Mouse (Mus musculus) forebrain, embryonic 10.5 days (tissue): Measurements from ENCODE around the gene Astl. TPM values are rescaled to one million over a fixed set of nuclear protein-coding genes. Genes with fewer than 3 reads are reported as not detected.

Source experiments
- DNase-seq: peaks from one replicate; pipeline ENCODE4 v3.0.0-alpha.2; 2017; ENCODE audit warnings: low spot score; ENCODE audit errors: extremely low spot score
- H3K27ac ChIP-seq: fragments of 300-500 bp; sonication (generic); 2 replicates; pipeline ENCODE4 v1.5.1; 2016; ENCODE audit warnings: mild to moderate bottlenecking
- H3K27me3 ChIP-seq: fragments of 300-500 bp; sonication (generic); 2 replicates; pipeline ENCODE4 v1.6.1; 2016; ENCODE audit warnings: mild to moderate bottlenecking; ENCODE audit not compliant: poor library complexity, severe bottlenecking
- H3K36me3 ChIP-seq: fragments of 300-500 bp; sonication (generic); replicated peaks from 2 replicates; pipeline ENCODE4 v1.6.1; 2016; ENCODE audit warnings: mild to moderate bottlenecking, moderate library complexity
- H3K4me1 ChIP-seq: fragments of 300-500 bp; sonication (generic); 2 replicates; pipeline ENCODE4 v1.6.1; 2016
- H3K4me3 ChIP-seq: fragments of 300-500 bp; sonication (generic); 2 replicates; pipeline ENCODE4 v1.5.1; 2016; ENCODE audit warnings: mild to moderate bottlenecking, moderate library complexity
- H3K9me3 ChIP-seq: fragments of 300-500 bp; sonication (generic); 2 replicates; pipeline ENCODE4 v1.6.1; 2016; ENCODE audit warnings: mild to moderate bottlenecking, moderate library complexity
- WGBS: fragments of 180-500 bp; shearing (Covaris S2); methylation state at CpG from one replicate; pipeline ENCODE4 v1.1.7; 2016; 5-methylcytosine and 5-hydroxymethylcytosine counted together
- polyA plus RNA-seq: library from polyadenylated mRNA; unstranded; fragments of >200 nt; fragmentation: Nextera tagmentation; extraction: Ambion mirVana; gene quantifications from 2 replicates; pipeline ENCODE4 v1.2.1, GENCODE M21; 2016

The Astl gene
- polyA plus RNA-seq, 1 experiment from 2014 or later: not detected

DNA sequence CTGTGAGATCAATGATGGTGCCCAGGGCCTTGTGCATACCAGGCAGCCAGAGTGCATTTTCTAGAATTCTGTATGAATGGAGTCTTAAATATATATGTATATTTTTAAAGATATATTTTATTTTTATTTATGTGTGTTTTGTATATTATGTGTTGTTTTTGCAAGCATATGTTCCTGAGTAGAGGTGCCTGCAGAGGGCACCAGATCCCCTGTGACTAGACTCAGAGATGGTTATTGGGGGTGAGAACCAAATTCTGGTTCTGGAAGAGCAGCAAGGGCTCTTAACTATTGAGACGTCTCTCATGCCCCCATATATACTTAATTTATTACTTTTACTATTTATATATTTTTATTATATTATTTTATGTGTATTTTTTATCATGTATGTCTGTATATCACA is 27.2 kb upstream of the Astl start:
- DNase-seq: no peak
- H3K4me1 ChIP-seq: no peaks in the 10 kb centered on the region
- no peak overlapping the region for H3K27ac ChIP-seq
- H3K9me3 ChIP-seq: no peaks in the 10 kb centered on the region
- no peak overlapping the region for H3K4me3 ChIP-seq
- H3K27me3 ChIP-seq: no peaks in the 10 kb centered on the region
- H3K36me3 ChIP-seq: no peaks in the 10 kb centered on the region
- WGBS: 82% methylated on average over 1 of the region's 1 CpGs

DNA sequence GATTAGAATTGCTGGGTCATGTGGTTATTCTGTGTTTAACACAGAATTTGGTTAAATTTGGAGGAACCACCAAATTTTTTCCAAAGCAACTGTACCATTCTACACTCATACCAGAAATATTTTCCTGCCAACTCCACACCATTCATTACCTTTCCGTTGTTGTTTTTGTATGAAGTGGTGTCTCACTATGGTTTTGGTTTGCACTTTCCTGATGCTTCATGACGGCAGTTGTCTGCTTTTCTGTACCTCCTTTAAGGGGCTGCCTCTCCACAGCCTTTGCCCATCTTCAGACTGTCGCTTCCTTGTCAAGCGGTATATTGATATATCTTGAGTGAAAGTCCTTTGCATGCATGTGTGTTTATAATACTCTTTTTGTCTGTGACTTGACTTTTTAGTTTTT is 25.6 kb upstream of the Astl start:
- H3K9me3 ChIP-seq: no peaks in the 10 kb centered on the region
- 95% methylated on average over 4 of the region's 4 CpGs for WGBS
- no peak overlapping the region for H3K27ac ChIP-seq
- no peak for DNase-seq
- H3K27me3 ChIP-seq: no peaks in the 10 kb centered on the region
- no peak overlapping the region for H3K4me3 ChIP-seq
- no peaks in the 10 kb centered on the region for H3K36me3 ChIP-seq
- H3K4me1 ChIP-seq: no peaks in the 10 kb centered on the region

DNA sequence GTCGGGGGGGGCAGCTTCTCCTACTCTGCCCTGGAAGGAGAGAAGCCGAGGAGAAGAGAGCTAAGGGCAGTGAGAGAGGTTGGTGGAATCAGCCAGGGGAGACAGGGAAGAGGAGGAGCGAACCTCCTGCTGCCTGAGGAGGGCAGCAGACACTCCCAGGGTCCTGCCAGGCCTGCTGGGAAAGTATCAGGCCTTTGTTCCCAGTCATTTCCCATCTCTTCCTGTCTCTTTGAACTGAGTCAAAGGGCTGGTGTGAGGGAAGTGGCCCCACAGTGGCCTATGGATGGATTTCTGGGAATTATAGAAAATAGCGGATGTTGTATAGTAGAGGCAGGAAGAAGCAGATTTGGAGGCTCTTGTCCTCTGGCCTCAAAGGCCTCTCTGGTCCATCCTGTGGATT is 24.6 kb upstream of the Astl start:
- Histone ChIP-seq H3K27ac (peak overlapping the region; percentile 51; the same call in 1 of the 2 replicates), H3K4me3 (no peak overlapping the region), H3K36me3 (no peaks in the 10 kb centered on the region), H3K27me3 (no peaks in the 10 kb centered on the region), H3K9me3 (no peaks in the 10 kb centered on the region), H3K4me1 (no peaks in the 10 kb centered on the region)
- 58% methylated on average over 4 of the region's 4 CpGs for WGBS
- DNase-seq: no peak

DNA sequence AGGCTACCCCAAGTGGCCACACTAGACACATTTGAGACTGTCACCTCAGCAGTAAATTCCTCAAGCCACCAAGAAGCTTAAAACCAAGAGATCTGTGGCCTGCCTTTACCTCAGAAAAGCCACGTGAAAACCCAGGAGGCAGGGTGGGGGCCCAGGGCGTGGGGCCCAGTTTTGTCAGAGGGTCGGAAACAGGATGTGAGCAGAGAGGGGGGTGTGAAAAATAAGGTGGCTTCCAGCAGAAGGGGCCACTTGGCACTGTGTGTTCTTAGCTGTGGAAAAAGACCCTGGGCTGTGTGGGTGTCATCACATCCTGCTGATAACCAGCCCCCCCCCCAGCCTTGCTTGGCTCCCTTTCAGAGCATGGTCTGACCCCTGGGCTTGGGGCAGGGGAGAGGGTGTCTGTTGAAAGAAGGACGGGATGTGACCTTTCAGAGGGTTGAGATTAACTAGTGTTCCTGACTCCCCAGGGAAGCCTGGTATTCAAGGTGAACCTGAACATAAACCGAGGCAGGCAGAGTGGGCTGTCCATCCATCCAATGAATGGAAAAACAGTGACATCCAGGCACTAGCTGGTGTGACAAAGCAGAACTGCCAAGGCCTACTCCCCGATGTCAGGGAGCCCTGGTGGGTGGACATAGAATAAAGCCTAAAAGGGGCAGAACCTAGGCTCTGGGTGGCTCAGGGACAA is 23.8 kb upstream of the Astl start:
- peak overlapping the region; percentile 51; the same call in 1 of the 2 replicates for H3K27ac ChIP-seq
- WGBS: 77% methylated on average over 6 of the region's 6 CpGs
- no peaks in the 10 kb centered on the region for H3K36me3 ChIP-seq
- no peaks in the 10 kb centered on the region for H3K4me1 ChIP-seq
- H3K9me3 ChIP-seq: no peaks in the 10 kb centered on the region
- no peak overlapping the region for H3K4me3 ChIP-seq
- no peaks in the 10 kb centered on the region for H3K27me3 ChIP-seq
- no peak for DNase-seq

DNA sequence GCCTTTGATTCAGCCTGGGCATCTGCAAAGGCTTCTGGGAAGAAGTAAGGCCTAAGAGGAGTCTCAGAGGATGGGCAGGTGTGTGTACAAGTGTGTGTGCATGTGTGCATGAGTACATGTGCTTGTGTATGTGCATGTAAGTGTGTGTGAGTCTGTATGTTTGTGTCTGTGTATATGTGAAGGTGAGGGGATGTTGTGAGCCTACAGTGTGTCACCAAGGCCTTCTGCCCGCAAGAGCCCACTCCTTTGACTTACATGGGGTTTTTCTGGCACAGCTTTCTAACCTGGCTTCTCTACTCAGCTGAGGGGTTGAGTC is 23.3 kb upstream of the Astl start:
- DNase-seq: no peak
- 100% methylated on average over 1 of the region's 1 CpGs for WGBS
- H3K4me1 ChIP-seq: no peaks in the 10 kb centered on the region

DNA sequence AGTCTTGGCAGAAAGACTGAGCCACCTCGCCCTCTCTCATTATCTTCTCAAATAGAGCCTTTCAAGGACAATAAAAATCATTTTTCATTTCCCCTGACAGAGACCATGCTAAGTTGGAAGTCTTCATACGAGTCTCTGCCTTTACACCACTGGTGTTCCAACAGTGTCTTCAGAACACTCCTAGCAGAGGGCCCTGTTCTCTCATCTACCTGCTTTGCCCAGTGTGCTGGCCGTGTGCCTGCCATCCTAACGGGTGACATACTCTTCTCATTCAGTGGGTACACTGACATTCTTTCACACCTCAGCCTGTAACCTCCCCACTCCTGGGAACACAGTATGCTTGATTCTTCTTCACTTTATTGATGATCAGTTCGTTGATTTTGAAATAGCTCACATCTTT is 22.0 kb upstream of the Astl start:
- Histone ChIP-seq H3K27me3 (no peaks in the 10 kb centered on the region), H3K27ac (no peak overlapping the region), H3K9me3 (no peaks in the 10 kb centered on the region), H3K4me3 (no peak overlapping the region), H3K36me3 (no peaks in the 10 kb centered on the region), H3K4me1 (no peaks in the 10 kb centered on the region)
- WGBS: 80% methylated on average over 5 of the region's 5 CpGs
- no peak for DNase-seq

More for the DNA sequence above, 23.3 kb upstream of the Astl start:
- Histone ChIP-seq H3K4me3 (no peak overlapping the region), H3K27me3 (no peaks in the 10 kb centered on the region), H3K36me3 (no peaks in the 10 kb centered on the region), H3K9me3 (no peaks in the 10 kb centered on the region), H3K27ac (no peak overlapping the region)

DNA sequence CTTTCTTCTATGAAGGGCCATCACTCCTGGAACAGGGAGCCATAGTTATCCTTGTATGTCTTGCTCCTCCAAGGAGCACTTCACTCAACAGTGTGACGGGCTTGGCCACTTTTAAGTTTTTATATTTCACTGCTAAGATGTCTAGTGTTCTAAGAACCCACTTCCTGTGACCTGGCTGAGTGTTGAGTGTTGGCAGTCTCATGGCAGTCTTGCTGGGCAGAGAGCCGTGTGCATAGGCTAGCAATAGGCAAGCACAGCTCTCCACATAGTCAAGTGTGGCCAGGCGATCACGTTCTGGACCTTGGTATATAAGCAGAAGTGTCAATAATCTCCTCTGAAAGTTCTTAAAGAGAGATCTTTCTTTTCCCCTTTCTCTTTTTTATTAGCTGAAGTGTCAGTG is 20.3 kb upstream of the Astl start:
- Histone ChIP-seq H3K27me3 (no peaks in the 10 kb centered on the region), H3K27ac (no peak overlapping the region), H3K36me3 (no peaks in the 10 kb centered on the region), H3K4me3 (no peak overlapping the region), H3K9me3 (no peaks in the 10 kb centered on the region), H3K4me1 (0 out of 2 replicates have a peak, but pooled peaks cover 4% of the 10 kb centered on the region)
- 90% methylated on average over 4 of the region's 4 CpGs for WGBS
- DNase-seq: no peak

DNA sequence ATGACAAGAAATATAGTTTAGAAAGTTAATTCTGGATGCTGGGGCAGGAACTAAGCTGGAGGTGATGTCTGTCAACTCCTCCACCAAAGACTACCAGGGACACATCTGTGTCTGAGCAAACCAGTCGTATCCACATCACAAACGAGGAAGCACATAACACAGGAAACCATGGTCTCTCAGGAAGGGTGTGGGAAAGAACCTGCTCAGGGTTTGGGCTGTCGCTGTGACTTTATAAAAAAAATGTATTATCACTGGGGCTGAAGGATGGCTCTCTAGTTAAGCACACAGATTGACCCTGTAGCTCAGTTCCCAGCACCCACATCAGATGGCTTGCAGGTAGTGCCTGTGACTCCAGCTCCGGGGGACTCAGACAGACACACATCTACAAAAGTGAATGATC is 19.4 kb upstream of the Astl start:
- H3K27me3 ChIP-seq: no peaks in the 10 kb centered on the region
- H3K4me1 ChIP-seq: peaks cover 13% of the 10 kb centered on the region
- H3K4me3 ChIP-seq: no peak overlapping the region
- no peak overlapping the region for H3K27ac ChIP-seq
- H3K9me3 ChIP-seq: no peaks in the 10 kb centered on the region
- no peaks in the 10 kb centered on the region for H3K36me3 ChIP-seq
- no peak for DNase-seq
- WGBS: 84% methylated on average over 4 of the region's 4 CpGs

DNA sequence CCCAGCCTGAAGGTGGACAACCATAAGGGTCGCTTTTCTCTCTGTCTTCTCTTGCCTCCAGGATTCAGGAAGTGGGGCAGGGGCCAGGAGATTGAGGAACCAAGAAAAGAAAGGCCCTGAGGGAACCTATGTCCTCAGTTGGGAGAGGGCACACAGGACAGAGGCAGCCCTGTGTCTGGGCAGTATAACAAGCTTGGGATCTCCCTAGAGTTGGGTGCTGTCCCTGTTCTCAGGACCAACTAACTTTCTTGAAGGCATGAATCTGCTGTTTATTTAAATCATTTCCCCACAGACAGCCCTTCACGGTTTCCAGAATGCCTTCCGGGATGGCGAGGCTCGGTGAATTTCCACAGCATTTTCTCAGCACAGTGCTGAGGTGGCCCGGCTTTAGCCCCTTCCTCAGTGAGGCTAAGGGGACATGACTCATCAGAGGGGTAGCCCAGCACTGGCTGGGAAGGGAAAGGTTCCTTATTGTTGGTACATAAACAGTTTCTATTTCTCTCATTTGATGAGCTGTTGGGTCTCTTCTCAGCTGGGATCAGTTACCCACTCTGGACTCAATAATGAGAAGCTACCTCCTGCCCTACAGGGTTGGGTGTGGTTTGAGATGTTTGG is 15.7 kb upstream of the Astl start:
- 84% methylated on average over 6 of the region's 6 CpGs for WGBS
- H3K4me3 ChIP-seq: no peak overlapping the region

DNA sequence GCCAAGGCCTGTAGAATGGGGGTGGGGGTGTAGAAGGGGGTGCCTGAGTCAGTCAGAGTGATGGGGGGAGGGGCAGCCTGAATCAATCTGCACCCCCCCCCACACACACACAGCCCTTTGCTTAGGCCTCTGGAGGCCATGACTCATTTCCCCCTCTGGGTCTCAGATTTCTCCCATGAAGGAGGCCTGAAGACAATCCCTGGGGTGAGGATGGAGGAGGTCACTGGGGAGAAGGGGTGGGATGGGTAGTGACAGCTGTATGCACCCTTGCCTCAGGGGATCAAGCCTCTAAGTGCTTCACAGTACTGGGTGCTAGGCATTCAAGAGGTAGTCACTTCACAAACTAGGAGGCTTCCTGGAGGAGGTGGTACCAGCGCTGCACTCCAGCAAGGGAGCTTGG is 14.8 kb upstream of the Astl start:
- Histone ChIP-seq H3K9me3 (no peaks in the 10 kb centered on the region), H3K36me3 (no peaks in the 10 kb centered on the region), H3K27ac (no peak overlapping the region), H3K4me1 (peaks cover 17% of the 10 kb centered on the region), H3K27me3 (no peaks in the 10 kb centered on the region), H3K4me3 (no peak overlapping the region)
- WGBS: 81% methylated on average over 1 of the region's 1 CpGs
- DNase-seq: no peak

More for the DNA sequence above, 15.7 kb upstream of the Astl start:
- no peak for DNase-seq
- Histone ChIP-seq H3K9me3 (no peaks in the 10 kb centered on the region), H3K36me3 (no peaks in the 10 kb centered on the region), H3K4me1 (peaks cover 14% of the 10 kb centered on the region), H3K27me3 (no peaks in the 10 kb centered on the region), H3K27ac (no peak overlapping the region)

DNA sequence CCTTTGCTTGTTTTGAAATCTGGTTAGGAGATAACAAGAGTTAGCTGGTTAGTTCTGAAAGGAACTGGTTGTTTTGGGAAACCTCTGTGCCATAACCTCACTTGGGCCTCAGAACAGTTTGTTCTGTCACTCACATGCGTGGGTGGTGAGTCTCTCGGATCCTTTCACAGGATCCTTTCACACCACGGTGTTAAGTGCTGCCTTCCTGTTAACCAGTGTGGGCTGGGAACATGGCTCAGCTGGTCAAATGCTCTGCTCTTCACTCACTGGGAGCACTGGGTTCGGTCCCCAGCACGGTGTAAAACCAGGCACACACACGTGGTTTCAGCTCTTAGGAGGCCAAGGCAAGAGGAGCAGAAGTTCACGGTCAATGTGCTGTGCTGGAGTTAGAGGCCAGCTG is 14.0 kb upstream of the Astl start:
- no peak for DNase-seq
- peaks cover 17% of the 10 kb centered on the region for H3K4me1 ChIP-seq
- H3K9me3 ChIP-seq: no peaks in the 10 kb centered on the region
- WGBS: 81% methylated on average over 7 of the region's 7 CpGs
- H3K36me3 ChIP-seq: no peaks in the 10 kb centered on the region
- no peaks in the 10 kb centered on the region for H3K27me3 ChIP-seq
- no peak overlapping the region for H3K27ac ChIP-seq
- no peak overlapping the region for H3K4me3 ChIP-seq

DNA sequence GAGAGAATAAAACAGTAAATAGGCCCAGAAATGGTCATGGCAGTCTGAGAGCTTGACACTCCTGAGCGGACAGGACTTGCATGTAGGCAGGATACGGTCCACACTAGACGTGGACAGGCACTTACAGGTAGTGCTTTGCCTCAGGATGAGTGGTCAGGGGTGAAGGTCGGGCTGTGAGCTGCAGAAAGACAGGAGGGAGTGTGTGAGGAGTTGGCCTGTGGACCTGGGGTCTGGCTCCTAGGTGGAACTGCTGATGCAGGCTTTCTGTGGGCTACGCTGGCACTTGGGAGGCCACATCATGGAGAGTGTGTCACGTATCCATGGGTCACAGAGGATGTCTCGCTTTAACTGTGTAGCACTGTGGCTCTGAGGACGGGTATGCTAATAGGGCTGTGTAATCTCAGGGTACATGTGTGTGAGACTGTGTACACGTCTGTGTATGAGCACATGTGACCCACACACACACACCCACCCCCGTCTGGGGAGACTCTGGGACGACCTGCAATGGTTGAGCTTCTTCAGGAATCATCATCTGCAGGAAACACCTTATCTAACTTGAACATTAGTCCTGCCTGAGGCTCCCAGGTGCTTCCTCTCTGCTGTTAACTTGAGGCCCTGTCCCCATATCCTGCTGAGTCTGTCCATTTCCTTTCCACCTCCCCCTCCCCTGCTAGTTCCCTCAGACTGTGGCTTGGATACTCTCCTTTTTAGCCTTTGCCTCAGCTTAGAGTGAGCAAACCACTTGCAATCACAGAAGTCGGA is 10.2 kb upstream of the Astl start:
- Histone ChIP-seq H3K9me3 (no peaks in the 10 kb centered on the region), H3K4me1 (peaks cover 17% of the 10 kb centered on the region), H3K36me3 (no peaks in the 10 kb centered on the region), H3K27ac (0 out of 2 replicates have a peak overlapping the region, but pooled peaks have one; percentile 44), H3K4me3 (no peak overlapping the region), H3K27me3 (no peaks in the 10 kb centered on the region)
- no peak for DNase-seq
- 81% methylated on average over 12 of the region's 12 CpGs for WGBS
